Mouse (Mus musculus) lung, postnatal 36 days (tissue): Measurements from ENCODE around the gene Scp2.

Experiments
- DNase-seq: peaks from one replicate; pipeline ENCODE4 v3.0.0; 2022; ENCODE audit warnings: mixed read lengths

Gene Scp2

DNA sequence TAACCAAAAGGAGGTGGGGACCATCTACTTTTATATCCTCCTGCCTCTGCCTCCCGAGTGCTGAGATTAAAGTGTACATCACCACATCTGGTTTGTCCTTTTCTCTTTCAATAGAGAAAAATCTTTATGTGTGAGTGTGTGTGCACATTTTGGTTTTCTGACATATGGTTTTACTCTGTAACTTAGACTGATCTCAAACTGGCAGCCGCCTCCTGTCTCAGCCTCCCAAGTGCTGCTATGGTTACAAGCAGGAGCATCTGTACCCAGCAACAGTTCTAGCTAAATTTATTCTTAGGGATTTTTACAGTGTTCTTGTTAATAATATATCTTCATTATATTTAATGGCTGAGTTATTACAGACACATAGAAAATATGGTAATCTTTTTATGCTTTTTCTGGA is 87.6 kb downstream of the Scp2 start:
- DNase-seq = no peak

DNA sequence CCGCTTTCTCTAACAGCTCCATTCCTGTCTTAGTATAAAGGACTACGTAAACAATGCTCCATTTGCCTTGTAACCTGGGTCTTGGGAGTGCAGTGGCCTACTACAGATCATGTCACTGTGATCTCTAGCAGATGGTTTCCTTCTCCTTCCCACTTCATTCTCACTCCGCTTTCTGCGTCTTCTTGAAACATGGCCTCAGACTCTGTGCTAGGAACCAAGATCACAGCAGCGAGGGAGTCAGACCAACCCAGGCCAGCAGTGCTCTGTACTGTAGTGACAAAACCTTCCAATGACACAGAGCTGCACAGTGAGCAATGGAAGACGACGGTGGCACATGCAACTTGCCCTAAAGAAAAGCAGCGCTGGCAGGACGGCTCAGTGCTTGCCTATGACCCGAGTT is 88.9 kb downstream of the Scp2 start:
- DNase-seq = peak; percentile 44

DNA sequence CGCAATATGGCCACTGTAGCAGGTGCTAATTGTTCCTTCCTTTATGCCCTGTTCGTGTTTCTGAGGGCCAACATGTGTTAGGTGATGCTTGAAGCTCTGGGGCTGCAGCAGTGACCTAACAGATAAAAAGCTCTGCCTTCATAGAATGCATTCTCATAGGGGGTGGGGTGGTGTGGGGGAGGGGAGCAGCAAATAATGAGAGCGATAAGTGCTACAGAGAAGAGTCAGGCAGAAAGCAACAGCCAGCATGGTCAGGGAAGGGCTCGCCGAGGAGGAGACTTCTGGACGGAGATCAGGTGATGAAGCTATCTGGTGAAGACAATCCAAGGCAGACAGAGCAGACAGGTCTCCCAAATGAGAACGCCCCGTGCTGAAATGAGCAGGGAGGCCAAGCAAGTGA is 92.1 kb downstream of the Scp2 start:
- DNase-seq = no peak

DNA sequence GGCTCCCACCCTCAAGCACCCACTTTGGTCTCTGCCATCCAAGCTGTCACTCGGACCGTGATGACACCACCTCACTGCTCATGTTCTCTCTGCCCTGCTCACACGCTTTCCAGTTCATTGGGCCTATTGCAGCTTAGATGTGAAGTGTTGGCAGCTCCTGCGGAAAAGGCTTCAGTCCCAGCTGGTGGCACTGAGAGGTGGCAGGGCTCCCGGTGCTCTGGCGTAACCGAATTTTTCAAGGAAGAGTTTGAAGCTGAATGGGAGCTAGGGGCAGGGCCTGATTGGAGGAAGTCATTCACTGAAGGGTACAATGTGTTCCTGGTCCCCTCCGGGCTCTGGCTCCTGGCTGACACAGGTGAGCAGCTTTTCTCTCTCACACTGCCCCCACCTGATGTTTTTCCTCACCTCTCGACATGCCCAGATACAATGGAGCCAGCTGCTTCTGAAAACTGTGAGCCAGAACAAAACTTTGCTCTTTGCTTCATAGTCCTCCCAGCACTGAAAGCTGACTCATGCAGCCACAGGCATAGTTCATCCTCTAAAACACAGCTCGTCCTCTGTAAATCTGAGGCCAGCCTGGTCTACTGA is 93.0 kb downstream of the Scp2 start:
- DNase-seq = peak; percentile 50

DNA sequence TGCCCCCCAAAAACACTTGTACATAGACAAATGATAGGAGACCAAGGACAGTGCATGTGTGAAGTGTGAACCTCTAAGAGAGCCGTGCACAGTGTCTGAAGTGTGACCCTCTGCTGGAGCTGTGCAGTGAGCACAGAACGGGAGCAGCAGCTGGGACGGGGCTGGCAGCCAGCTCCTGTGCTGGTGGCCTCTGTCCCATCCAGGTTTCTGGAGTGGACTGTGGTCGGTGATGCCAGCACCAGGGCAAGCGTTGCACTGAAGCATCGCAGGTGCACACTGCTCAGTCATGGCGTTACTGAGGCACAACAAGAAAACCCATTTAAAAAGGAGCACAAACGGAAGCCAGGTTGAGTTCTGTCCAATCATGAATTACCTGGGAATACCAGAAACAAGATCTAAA is 98.7 kb downstream of the Scp2 start:
- no peak for DNase-seq

DNA sequence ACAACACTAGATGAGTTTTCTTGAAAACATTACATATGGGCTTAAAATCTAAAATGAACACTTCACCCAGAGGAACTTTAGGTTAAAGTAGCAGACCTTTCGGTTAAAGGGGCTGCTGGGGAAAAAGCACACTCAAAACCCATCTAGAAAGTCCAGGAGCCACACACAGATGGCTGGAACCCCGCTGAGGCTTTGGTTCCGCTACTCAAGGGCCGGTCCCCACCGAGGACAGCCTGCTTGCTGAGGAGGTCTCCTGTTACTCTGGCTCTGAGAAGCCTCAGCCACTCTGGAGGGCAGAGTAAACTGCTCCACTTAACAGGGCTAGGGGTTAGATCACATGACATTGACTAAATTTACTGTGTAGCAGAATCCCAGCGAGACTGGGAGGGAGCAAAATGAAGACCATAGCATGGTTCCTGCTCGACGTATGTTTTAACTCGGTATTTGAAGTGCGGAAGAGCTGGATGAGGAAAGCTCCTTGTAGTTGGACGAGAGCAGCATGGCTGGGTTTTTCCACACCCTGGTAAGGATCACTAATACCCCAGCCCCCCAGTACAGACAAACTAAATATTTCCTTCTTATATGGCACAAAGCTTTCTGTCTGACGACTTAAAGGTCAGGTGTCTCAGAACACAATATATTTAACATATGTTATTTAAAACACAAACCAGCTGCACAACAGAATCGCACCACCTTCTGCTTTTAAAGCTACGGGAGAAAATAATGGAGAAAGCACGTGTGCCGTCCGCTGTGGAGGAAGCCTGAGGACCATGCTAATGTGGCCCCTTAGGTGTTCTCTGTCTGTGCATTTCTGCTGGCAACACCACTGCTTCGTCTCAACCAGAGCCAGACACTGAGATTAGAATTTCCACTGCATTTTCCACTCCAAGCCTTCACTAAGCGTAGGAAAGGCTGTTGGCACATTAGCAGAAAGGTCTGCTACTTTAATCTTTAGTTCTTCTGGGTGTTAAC is 99.4 kb downstream of the Scp2 start:
- DNase-seq = no peak

DNA sequence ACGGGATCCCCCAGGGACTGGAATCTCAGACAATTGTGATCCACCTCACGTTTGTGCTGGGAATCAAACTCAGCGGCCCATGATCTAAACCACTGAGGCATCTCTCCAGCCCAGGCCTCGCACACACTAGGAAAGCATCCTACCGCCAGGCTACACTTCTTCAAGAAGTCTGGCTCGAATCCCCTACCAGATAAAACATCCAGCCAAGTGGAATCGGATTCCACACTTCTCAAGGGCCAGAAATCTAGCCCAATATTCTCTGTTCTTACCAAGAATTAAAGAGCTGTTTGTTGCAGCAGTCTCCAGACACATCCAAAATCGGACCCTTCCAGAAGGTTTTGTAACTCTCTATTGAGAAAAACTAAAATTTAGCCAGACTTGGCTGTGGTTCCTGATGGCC is 107.8 kb downstream of the Scp2 start:
- no peak for DNase-seq

DNA sequence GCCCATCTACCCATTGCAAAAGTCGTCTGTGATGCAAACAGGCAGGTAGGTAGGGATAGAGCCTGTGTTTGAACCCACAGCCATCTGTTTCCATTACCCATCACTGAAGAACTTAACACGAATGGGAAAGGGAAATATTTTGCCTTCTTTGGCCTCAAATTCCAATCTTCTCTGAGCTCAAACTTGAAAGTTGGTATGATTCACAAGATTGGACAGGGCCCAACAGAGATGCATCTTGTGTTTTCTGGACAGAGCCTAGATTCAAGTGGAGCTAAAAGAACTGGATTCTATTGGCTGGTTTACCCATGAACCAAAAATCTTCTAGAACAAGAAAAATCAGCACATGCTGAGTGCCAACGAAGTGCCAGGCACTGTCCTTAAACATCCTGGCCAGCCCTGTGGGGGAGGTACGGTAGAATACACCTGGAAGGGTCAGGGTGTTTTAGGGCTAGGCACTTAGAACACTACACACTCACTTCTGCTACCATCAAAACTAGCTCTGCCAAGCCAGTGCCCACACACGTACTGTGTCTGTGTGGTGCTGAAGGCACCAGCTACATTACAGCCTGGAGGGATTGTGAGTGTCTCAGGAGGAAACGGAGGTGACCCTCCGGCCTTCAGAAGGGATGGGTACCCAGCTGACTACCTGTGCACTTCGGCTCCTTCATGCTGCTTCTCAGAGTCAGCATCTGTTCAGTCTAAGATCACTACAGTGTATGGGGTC is 111.6 kb downstream of the Scp2 start:
- DNase-seq = peak; percentile 46

DNA sequence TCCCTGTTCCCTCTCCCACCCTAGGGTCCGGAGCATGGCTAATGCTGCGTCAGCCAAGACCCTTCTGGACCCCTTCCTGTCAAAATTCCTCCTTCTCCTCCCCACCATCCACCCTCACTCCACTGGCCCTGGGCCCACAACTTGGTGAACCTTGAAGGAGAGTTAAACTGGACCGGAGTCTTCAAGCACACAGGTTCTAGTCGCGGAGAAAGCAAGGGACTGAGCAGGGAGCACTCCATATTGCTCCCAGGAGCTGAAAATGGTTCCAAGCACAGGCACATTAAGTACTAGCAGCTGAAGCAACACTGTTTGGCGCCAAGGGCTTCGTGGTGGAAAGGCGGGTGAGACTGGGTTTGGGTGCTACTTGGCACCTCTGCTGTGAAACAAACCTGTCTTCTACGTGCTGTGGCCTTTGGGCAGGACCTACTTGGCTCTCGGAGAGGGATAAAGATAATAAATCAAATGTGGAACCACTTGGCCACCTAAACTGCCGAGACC is 112.4 kb downstream of the Scp2 start:
- DNase-seq = no peak

DNA sequence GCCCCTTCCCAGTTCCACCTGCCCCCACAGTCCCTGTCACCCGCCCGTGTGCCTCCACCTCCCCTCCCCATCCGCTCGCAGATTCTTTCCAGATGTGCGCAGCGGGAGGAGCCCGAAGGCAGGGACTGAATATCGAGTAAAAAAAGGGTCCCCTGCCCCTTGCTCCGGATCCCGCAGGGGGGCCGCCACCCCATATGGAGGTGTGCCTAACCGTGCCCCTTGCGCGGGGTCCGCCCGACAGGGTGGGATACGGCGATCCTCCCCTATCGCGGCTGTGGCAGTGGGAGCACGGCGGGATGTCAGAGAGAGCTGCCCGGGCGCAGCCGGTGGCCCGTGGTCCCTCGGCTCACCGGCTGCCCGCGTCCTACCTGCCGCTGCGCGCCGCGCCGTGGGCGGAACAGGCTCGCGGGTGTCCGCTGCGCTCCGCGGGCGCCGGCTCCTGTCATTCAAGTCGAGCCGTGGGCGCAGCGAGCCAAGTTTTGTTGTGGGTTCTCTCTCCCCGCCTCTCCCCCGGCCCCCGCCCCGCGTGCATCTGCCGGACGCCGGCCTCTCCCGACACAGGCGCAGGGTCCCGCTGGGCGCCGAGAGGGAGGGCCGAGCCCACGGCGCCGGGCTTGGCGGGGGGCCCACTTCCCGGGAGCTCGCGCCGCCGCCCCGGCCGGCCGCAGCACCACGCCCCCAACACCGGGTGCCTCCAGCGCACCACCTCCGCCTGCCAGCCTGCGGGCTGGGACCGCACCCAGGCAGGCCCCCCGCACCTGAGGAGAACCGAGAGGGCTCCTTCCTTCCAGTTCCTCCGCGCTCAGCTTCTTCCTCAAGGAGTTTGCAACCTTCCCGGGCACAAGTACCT is 113.1 kb downstream of the Scp2 start:
- peak; percentile 67 for DNase-seq

DNA sequence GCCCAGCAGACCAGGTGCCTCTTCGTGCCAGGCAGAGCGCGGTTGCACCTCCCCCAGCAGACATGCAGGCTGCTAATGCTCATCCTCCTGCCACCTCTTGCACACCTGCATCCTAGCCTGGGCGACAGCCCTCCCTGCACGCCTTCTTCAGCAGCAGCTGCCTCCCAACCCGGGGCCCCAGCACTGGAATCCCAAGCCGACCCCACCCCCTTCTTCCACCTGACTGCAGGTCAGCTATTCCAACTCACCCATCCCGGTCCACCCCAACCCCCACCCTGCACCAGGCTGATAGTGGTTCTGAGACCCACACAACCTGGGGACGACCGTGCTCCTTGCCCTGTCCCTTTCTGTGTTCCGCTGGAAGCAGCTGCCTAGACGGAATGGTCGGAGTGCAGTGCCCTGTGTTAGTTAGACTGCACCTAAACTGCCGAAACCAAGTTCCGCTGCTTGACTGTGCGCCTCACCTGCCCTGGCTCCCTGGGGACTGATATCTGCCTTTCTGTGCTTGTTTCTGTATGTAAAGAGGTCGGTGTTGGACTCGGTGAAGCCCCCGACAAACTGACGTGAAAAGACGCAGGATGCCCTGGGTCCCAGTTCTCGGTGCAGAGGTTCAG is 113.8 kb downstream of the Scp2 start:
- no peak for DNase-seq

DNA sequence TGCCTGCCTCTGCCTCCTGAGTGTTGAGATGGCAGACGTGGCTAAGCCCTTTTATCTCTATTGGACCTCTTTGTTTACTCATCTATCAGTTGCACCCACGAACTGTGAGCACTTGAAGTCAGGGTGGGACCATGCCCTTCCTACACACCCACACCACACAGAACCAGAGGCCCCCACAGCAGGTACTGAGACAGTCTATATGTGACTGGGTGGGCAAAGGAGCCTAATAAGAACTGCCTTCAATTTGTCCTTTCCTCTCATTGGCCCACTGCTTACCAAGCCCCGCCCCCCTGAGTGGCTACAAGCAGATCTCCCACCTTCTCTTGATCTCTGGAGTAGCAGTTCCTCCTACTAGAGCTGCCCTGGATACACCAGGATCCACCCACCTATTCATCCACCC is 118.6 kb downstream of the Scp2 start:
- no peak for DNase-seq

DNA sequence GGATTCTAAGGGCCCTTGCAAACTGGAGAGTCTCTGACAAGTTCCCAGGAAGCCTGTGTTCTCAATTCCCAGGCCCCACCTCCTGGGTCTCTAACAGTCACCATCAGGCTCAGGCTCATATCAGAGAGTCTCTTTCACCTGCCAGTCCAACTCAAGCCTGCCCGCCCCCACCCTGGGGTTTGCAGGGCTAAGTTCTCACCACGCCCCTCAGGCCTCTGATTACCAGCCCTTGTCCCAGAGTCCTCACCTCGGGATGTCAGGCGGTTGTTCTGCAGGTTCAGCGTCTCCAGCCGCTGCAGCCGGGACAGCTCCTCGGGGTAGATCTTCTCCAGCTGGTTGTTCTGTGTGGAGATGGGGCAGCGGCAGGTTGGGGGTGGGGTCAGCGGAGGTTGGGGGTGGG is 119.5 kb downstream of the Scp2 start:
- DNase-seq = peak; percentile 86

DNA sequence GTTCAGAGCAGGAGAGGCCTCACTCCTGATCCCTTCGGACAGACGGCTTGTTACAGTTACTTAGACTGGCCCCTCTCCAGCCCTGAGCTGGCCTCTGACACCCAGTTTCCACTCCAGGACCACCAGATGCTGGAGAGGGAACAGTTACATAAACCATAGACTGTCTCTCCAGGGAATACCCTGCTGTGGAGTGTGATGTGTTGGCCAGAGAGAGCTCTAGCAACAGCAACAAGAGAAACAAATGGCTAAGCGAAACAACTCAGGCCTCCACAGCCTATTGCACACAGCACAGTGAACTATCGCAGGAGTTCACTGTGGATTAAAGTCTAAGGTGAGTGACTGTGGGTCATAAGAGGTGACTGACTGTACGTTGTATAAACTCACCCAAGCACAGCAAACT is 120.2 kb downstream of the Scp2 start:
- DNase-seq = peak; percentile 73

DNA sequence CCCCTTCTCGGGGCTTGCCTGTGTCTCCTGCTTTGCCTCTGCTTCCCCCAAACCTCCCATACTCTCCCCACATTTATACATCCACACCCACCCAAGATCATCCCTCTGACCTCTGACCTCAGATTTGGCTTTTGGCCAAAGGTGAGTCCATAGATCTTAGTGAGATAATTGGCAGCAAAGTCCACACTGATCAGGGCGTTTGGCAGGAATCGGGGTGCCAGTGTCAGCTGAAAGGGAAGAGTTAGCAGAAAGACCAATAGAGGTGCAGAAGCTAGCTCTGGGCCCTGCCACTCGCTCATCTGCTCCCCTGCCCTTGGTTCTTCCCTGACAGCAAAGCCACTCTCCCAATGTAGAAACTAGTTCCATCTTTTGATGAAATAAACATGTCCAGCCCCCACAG is 121.6 kb downstream of the Scp2 start:
- DNase-seq = no peak

DNA sequence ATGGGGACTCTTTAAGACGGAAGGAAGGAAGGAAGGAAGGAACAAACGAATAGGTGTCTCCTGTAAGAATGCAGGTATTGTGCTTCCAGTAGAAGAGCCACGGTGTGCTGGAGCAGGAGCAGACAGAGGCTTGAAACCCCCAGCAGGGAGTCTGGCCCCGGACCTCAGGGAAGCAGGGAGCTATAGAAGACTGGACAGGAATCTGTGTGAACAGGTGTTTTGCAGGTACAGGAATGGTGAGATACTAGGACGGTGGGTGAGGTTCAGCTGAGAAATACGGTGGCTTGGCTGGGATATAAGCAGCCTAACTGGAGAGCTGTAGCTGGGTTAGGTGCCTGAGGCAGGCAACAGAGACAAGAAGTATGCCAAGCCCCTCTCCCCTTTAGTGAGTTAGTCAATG is 124.6 kb downstream of the Scp2 start:
- DNase-seq = no peak

DNA sequence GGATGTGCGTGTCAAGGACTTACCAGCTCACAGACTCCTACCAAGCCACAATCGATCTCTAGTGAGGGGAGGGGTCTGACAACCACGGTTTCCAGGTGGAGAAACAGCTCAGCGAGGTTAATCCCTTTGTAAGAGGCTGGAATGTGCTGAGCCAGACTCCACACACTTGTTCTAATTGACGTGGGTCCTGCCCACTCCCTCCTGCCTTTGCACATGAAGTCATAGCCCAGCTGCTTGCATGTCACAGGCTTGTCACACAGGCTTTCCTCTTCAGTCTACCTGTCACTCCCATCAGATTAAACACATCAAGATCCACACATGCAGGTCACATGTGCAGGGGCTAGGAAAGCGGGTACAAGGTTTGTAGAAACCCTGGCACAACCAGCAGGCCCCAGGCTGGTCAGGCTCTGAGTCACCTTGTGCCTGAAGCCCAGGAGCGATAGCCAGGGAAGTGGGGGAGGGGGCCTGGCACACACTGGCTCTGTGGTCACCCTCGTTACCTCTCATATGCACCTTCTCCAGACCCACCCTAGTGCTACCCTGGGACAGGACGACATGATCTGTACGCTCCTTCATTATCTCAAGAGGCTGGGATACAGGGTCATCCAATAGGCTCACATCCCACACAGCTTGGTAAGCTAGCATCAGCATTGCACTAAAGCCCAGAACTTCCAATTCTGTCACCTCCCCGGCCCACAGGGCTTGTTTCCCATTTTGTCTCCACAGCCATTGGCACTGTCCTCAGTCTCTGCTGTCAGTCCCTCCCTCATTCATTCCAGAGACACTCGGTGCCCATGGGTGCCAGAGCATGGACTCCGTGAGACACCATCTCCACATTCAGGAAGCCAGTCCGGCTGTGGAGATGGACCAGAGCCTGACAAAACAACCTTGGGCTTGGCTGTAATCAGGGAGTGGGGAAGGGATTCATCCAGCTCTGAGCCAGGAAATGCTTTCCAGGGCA is 125.6 kb downstream of the Scp2 start:
- peak; percentile 26 for DNase-seq

DNA sequence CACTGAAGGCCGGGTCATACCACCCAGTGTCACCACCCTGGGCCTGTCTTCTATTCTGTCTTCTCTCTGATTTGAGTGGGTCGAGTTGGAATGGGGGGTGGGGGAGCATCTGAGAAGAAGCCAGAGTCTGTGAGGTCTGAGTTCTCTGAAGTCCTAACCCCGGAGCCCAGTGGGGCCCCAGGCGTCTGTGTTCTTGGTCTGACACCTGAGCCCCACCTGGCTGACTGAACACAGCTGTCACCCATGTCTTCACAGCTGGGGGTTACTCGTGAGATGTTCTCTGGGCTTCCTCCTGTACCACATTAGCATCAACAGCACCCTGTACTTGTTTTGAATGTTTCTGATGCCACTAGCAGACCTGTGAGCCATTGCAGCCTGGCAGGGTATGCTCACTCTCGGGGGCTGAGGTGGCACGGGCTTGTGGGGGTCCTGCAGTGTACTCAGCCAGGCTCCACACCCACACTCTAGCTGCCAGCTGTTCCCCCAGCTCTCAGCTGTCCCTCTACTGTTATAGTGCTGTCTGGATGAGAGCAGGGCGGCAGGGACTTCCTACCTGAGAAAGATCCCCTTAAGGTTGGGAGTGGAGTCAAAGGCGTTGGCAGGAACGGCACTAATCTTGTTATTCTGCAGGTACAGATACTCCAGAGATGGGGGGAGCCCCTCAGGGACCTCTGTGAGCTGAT is 126.4 kb downstream of the Scp2 start:
- DNase-seq = no peak

DNA sequence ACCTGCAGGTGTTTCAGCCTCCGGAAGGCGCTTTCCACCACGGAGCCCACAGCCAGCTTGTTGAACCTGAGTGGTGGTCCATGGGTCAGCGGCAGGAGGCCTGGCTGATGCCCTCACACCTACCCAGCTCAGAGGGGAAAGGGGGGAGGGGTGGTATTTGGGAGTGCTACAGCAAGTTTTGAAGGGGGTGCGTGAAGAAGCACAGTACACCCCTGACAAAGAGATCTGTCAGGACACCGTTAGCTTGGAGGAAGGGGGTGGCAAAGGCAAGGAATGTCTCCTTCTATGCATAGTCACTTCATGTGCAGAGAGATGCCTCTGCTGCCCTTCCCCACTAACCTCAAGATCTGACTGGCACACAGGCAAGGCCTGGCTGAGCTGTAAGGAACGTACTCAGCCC is 127.0 kb downstream of the Scp2 start:
- DNase-seq = no peak

DNA sequence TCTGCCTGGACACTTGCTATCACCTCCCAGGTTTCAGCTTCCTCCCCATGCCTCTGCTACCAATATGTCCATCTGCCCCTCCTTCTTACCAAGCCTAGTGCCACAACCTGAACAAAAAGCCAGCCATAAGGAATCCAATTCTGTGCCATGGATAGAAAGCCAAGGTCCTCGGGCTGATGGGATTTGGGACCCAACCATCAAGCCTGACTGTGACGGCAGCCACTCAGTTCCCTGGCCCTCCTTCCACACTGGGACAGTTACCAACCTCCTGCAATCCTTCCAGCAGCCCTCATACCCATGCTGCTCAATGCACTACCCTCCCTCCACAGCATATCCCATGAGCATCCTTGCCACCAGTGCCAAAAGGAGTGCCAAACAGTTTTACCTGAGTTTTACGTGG is 128.5 kb downstream of the Scp2 start:
- DNase-seq = no peak
